Mouse (Mus musculus): Measurements from ENCODE around the gene Polr2i.

- 0 out of 2 replicates have a peak, but pooled peaks have one; percentile 4 for TF ChIP-seq CTCF (conservative IDR thresholded peaks at IDR 0.05; ENCODE audit: low read length)
- TF ChIP-seq NANOG (IDR thresholded peaks at IDR 0.05; ENCODE audit: borderline replicate concordance, low read length), result no peak
- no peak for TF ChIP-seq POU5F1 (IDR thresholded peaks at IDR 0.05; ENCODE audit: borderline replicate concordance, low read length)
Measured at GRCm38 (mm10) chr7:30204380-30204779, 27.4 kb upstream of the Polr2i start.
